17 mouse cellular contexts compared by ENCODE assay signal in genomic region chr2:32634277-32635105, GRCm38 (mm10). TPM values are rescaled to one million over a fixed set of nuclear protein-coding genes. Genes with fewer than 3 reads are reported as not detected.
DNase-seq lines count a peak whose midpoint lies in the region; ATAC-seq and TF ChIP-seq lines count a peak whose summit lies in the region.
"Had no signal": no experiment of that assay in that cellular context is flagged by ENCODE, and none has a peak within 500 bp of the region (broad histone marks: within the 10 kb centered on the region; RNA-seq: fewer than 3 reads in every experiment).

No protein-coding gene starts in this region.

- WGBS in heart, embryonic 11.5 days (ENCODE audit: insufficient replicate concordance): 78% methylated on average over 10 of the region's 10 CpGs
- WGBS in kidney, postnatal 0 days: 87% methylated on average over 10 of the region's 10 CpGs
- 84% methylated on average over 10 of the region's 10 CpGs for WGBS in heart, embryonic 16.5 days

- H3K9me3 ChIP-seq in heart, embryonic 11.5 days (replicated peaks; ENCODE audit: control insufficient read depth, low read length): no peaks in the 10 kb centered on the region
- H3K9me3 ChIP-seq in kidney, postnatal 0 days (replicated peaks; ENCODE audit: low read length): no peaks in the 10 kb centered on the region
- H3K9me3 ChIP-seq in heart, embryonic 16.5 days (replicated peaks; ENCODE audit: control insufficient read depth, low read length): no peaks in the 10 kb centered on the region
- H3K9me3 ChIP-seq: embryonic facial prominence, embryonic 15.5 days; forebrain, embryonic 12.5 days had no signal

- H3K4me3 ChIP-seq in heart, embryonic 11.5 days (ENCODE audit: low read depth, low read length): no peak overlapping the region
- H3K4me3 ChIP-seq in kidney, postnatal 0 days (replicated peaks; ENCODE audit: low read depth, low read length): no peak overlapping the region
- no peak overlapping the region for H3K4me3 ChIP-seq in brown adipose tissue, adult 24 weeks (ENCODE audit: insufficient read depth, low read depth, low read length)
- no peak overlapping the region for H3K4me3 ChIP-seq in heart, embryonic 16.5 days (ENCODE audit: low read length)
- H3K4me3 ChIP-seq: embryonic facial prominence, embryonic 15.5 days; forebrain, embryonic 12.5 days had no signal

- no peak for DNase-seq in heart, postnatal 36 days
- DNase-seq in kidney, postnatal 0 days (ENCODE audit: low spot score): no peak
- no peak for DNase-seq in kidney, adult 18-20 months
- DNase-seq in frontal cortex, postnatal 36 days (ENCODE audit: low spot score in 2 of 2): no peak
- DNase-seq: layer of hippocampus, adult 9-11 months; thymus, adult 2 months had no signal

- no peak overlapping the region for H3K9ac ChIP-seq in heart, embryonic 11.5 days (ENCODE audit: low read depth, low read length)
- no peak overlapping the region for H3K9ac ChIP-seq in kidney, postnatal 0 days (ENCODE audit: low read depth, low read length)
- H3K9ac ChIP-seq in heart, embryonic 16.5 days (ENCODE audit: low read length): 0 out of 2 replicates have a peak overlapping the region, but pooled peaks have one; percentile 13
- H3K9ac ChIP-seq: embryonic facial prominence, embryonic 15.5 days; forebrain, embryonic 12.5 days; hindbrain, embryonic 14.5 days had no signal

- H3K36me3 ChIP-seq in heart, embryonic 11.5 days (ENCODE audit: control insufficient read depth, insufficient read depth, low read length): 0 out of 2 replicates have a peak, but pooled peaks cover 4% of the 10 kb centered on the region
- H3K36me3 ChIP-seq in kidney, postnatal 0 days (ENCODE audit: insufficient read depth, low read length): no peaks in the 10 kb centered on the region
- H3K36me3 ChIP-seq in heart, embryonic 16.5 days (ENCODE audit: control insufficient read depth, insufficient read depth): peaks cover 20% of the 10 kb centered on the region
- H3K36me3 ChIP-seq: embryonic facial prominence, embryonic 15.5 days; forebrain, embryonic 12.5 days had no signal

- no peak for ATAC-seq in heart, embryonic 11.5 days (replicated peaks; ENCODE audit: insufficient number of reproducible peaks, low FRiP score, low TSS enrichment)
- no peak for ATAC-seq in kidney, postnatal 0 days (replicated peaks; ENCODE audit: low FRiP score, low read depth)
- no peak for ATAC-seq in heart, embryonic 16.5 days (replicated peaks; ENCODE audit: extremely low read depth, insufficient read depth, low FRiP score)
- ATAC-seq: CD4-positive, CD25-positive, alpha-beta regulatory T cell, adult 4 months had no signal

- no peak overlapping the region for H3K4me2 ChIP-seq in heart, embryonic 11.5 days
- no peak overlapping the region for H3K4me2 ChIP-seq in kidney, postnatal 0 days (ENCODE audit: low read length)
- H3K4me2 ChIP-seq in heart, embryonic 16.5 days (ENCODE audit: low read depth, low read length): no peak overlapping the region
- H3K4me2 ChIP-seq: embryonic facial prominence, embryonic 15.5 days; forebrain, embryonic 12.5 days; hindbrain, embryonic 14.5 days had no signal

- intact Hi-C loops in heart, postnatal 36 days (cut with DNase I): loop anchor here (1.0 to 5.0 kb wide), 3 partner anchors 12 to 123 kb away; partner anchors contain the start of genes Eng and Tor2a

- no peaks in the 10 kb centered on the region for H3K27me3 ChIP-seq in heart, embryonic 11.5 days (ENCODE audit: control insufficient read depth, insufficient read depth, low read length)
- no peaks in the 10 kb centered on the region for H3K27me3 ChIP-seq in kidney, postnatal 0 days (ENCODE audit: insufficient read depth, low read length)
- H3K27me3 ChIP-seq in heart, embryonic 16.5 days (ENCODE audit: control insufficient read depth, insufficient read depth, low read length): no peaks in the 10 kb centered on the region
- H3K27me3 ChIP-seq: embryonic facial prominence, embryonic 15.5 days; forebrain, embryonic 12.5 days had no signal

- 0 out of 2 replicates have a peak overlapping the region, but pooled peaks have one; percentile 18 for H3K27ac ChIP-seq in heart, embryonic 11.5 days (ENCODE audit: low read depth, low read length)
- H3K27ac ChIP-seq in kidney, postnatal 0 days: peak overlapping the region; percentile 72
- peak overlapping the region; percentile 97 for H3K27ac ChIP-seq in brown adipose tissue, adult 24 weeks (replicated peaks; ENCODE audit: low read depth, low read length)
- H3K27ac ChIP-seq in heart, embryonic 16.5 days (ENCODE audit: low read length): peak overlapping the region; percentile 34
- H3K27ac ChIP-seq: forebrain, embryonic 12.5 days; hindbrain, embryonic 14.5 days had no signal

- no peak for TF ChIP-seq CTCF in kidney, postnatal 0 days (IDR thresholded peaks at IDR 0.05; ENCODE audit: low read depth)

- peaks cover 20% of the 10 kb centered on the region for H3K4me1 ChIP-seq in heart, embryonic 11.5 days (ENCODE audit: control insufficient read depth, insufficient read depth, low read length)
- H3K4me1 ChIP-seq in kidney, postnatal 0 days (replicated peaks; ENCODE audit: insufficient read depth, low read length): peaks cover 9% of the 10 kb centered on the region
- peaks cover 30% of the 10 kb centered on the region for H3K4me1 ChIP-seq in brown adipose tissue, adult 24 weeks (ENCODE audit: control insufficient read depth, insufficient read depth, insufficient read length, low read length)
- peaks cover 14% of the 10 kb centered on the region for H3K4me1 ChIP-seq in heart, embryonic 16.5 days (ENCODE audit: control insufficient read depth, insufficient read depth, low read length)

RNA-seq across cellular contexts. Expression of gene Eng, which starts 11.9 kb away (rescaled TPM):
- polyA plus RNA-seq in heart, embryonic 11.5 days (2014; fragmentation: Nextera tagmentation; extraction: Ambion mirVana): 113 and 127 TPM in 2 replicates
- 100 to 1,000 TPM; 123 to 136 TPM for total RNA-seq in heart, postnatal 36 days (2021)
- polyA plus RNA-seq in kidney, postnatal 0 days (2015; fragmentation: Nextera tagmentation; extraction: Ambion mirVana): 71.6 and 76.3 TPM in 2 replicates
- polyA plus RNA-seq in brown adipose tissue, adult 24 weeks (2012; ENCODE audit: insufficient read depth, insufficient read length, missing spikeins): 22.4 and 28.7 TPM in 2 replicates
- polyA plus RNA-seq in heart, embryonic 16.5 days (2015; fragmentation: Nextera tagmentation; extraction: Ambion mirVana): 170 and 176 TPM in 2 replicates
- polyA plus RNA-seq: CD4-positive, CD25-positive, alpha-beta regulatory T cell, adult 4 months had no signal

RNA-seq across cellular contexts. Expression of gene Ak1, which starts 12.9 kb away (rescaled TPM):
- 212 and 221 TPM in 2 replicates for polyA plus RNA-seq in heart, embryonic 11.5 days (2014; fragmentation: Nextera tagmentation; extraction: Ambion mirVana)
- 100 to 1,000 TPM; 631 to 727 TPM for total RNA-seq in heart, postnatal 36 days (2021)
- polyA plus RNA-seq in kidney, postnatal 0 days (2015; fragmentation: Nextera tagmentation; extraction: Ambion mirVana): 38.7 and 41.6 TPM in 2 replicates
- 87.5 and 109 TPM in 2 replicates for polyA plus RNA-seq in brown adipose tissue, adult 24 weeks (2012; ENCODE audit: insufficient read depth, insufficient read length, missing spikeins)
- polyA plus RNA-seq in heart, embryonic 16.5 days (2015; fragmentation: Nextera tagmentation; extraction: Ambion mirVana): 470 and 488 TPM in 2 replicates
- total RNA-seq: monocyte, adult 5-6 weeks had no signal
- polyA plus RNA-seq: CD4-positive, CD25-positive, alpha-beta regulatory T cell, adult 4 months had no signal

RNA-seq across cellular contexts. Expression of gene St6galnac6, which starts 35.0 kb away (rescaled TPM):
- 8.3 and 9.3 TPM in 2 replicates for polyA plus RNA-seq in heart, embryonic 11.5 days (2014; fragmentation: Nextera tagmentation; extraction: Ambion mirVana)
- total RNA-seq in heart, postnatal 36 days (2021): 100 to 1,000 TPM; 108 to 116 TPM
- 13.7 and 15.3 TPM in 2 replicates for polyA plus RNA-seq in kidney, postnatal 0 days (2015; fragmentation: Nextera tagmentation; extraction: Ambion mirVana)
- 79.5 and 87.3 TPM in 2 replicates for polyA plus RNA-seq in brown adipose tissue, adult 24 weeks (2012; ENCODE audit: insufficient read depth, insufficient read length, missing spikeins)
- polyA plus RNA-seq in heart, embryonic 16.5 days (2015; fragmentation: Nextera tagmentation; extraction: Ambion mirVana): 33.4 and 34.1 TPM in 2 replicates

RNA-seq across cellular contexts. Expression of gene St6galnac4, which starts 47.6 kb away (rescaled TPM):
- 32.9 and 40.9 TPM in 2 replicates for polyA plus RNA-seq in heart, embryonic 11.5 days (2014; fragmentation: Nextera tagmentation; extraction: Ambion mirVana)
- total RNA-seq in heart, postnatal 36 days (2021): 10 to 100 TPM; 18.7 to 21.7 TPM
- 15.8 and 18.1 TPM in 2 replicates for polyA plus RNA-seq in kidney, postnatal 0 days (2015; fragmentation: Nextera tagmentation; extraction: Ambion mirVana)
- 2.4 and 3.0 TPM in 2 replicates for polyA plus RNA-seq in brown adipose tissue, adult 24 weeks (2012; ENCODE audit: insufficient read depth, insufficient read length, missing spikeins)
- 40.6 and 40.7 TPM in 2 replicates for polyA plus RNA-seq in heart, embryonic 16.5 days (2015; fragmentation: Nextera tagmentation; extraction: Ambion mirVana)

RNA-seq across cellular contexts. Expression of gene 9430097D07Rik, which starts 59.0 kb away (rescaled TPM):
- polyA plus RNA-seq in heart, embryonic 11.5 days (2014; fragmentation: Nextera tagmentation; extraction: Ambion mirVana): 0.17 TPM in 1 of 2 replicates, not detected in the other
- total RNA-seq in heart, postnatal 36 days (2021): not detected
- polyA plus RNA-seq in kidney, postnatal 0 days (2015; fragmentation: Nextera tagmentation; extraction: Ambion mirVana): 0.08 TPM in 1 of 2 replicates, not detected in the other
- not detected in 2 replicates for polyA plus RNA-seq in brown adipose tissue, adult 24 weeks (2012; ENCODE audit: insufficient read depth, insufficient read length, missing spikeins)
- not detected in 2 replicates for polyA plus RNA-seq in heart, embryonic 16.5 days (2015; fragmentation: Nextera tagmentation; extraction: Ambion mirVana)
- total RNA-seq: adrenal gland, postnatal 25 days; gastrocnemius, adult 18-20 months; megakaryocyte progenitor cell, adult 5-6 weeks; monocyte, adult 5-6 weeks had no signal
- polyA plus RNA-seq: CD4-positive, CD25-positive, alpha-beta regulatory T cell, adult 4 months; thymus, adult 2 months had no signal

Comparison
In these comparisons a context has a peak if more than half of its experiments do, and no peak if none do; other contexts are left out.
1. H3K27ac ChIP-seq: peak in every context shown above with its lines; median percentile 97 in brown adipose tissue, adult 24 weeks; 72 in kidney, postnatal 0 days; 34 in heart, embryonic 16.5 days; 18 in heart, embryonic 11.5 days.